Mouse (Mus musculus): ENCODE measurements around the gene Ace. TPM values are rescaled to one million over a fixed set of nuclear protein-coding genes. Genes with fewer than 3 reads are reported as not detected.

Gene Ace
- polyA plus RNA-seq (2015; fragmentation: Illumina TruSeq; extraction: RNeasy Lipid Tissue Mini Kit (QIAGEN cat#74804); ENCODE audit: low read depth, low replicate concordance), result 11.6 TPM

GRCm38 (mm10) chr11:105967741-105968574 lies at the start of gene Ace:
Ace (plus strand) TSS chr11:105967945.

GRCm38 (mm10) chr11:105952911-105953386 lies 14.8 kb upstream of the Ace start, which contains the start of gene Cyb561:
Cyb561 (minus strand) TSS chr11:105953336.

GRCm38 (mm10) chr11:105994375-105994774 lies 26.6 kb downstream of the Ace start, which contains the start of gene Ace3:
Ace3 (plus strand) TSS chr11:105994675.

GRCm38 (mm10) chr11:106007821-106008220 lies 40.1 kb downstream of the Ace start, which contains the start of gene Kcnh6:
Kcnh6 (plus strand) TSS chr11:106008124.

GRCm38 (mm10) chr11:106036548-106037417 lies 69.0 kb downstream of the Ace start, which contains the start of gene Dcaf7:
Dcaf7 (plus strand) TSS chr11:106036872.

Other genes starting within 250 kb of the Ace start
- gene Cyb561, start 14.6 kb upstream of the Ace start, polyA plus RNA-seq (2015; fragmentation: Illumina TruSeq; extraction: RNeasy Lipid Tissue Mini Kit (QIAGEN cat#74804); ENCODE audit: low read depth, low replicate concordance), result 60.4 TPM
- gene Ace3, start 26.7 kb downstream of the Ace start, polyA plus RNA-seq (2015; fragmentation: Illumina TruSeq; extraction: RNeasy Lipid Tissue Mini Kit (QIAGEN cat#74804); ENCODE audit: low read depth, low replicate concordance), result not detected
- 1.1 TPM for gene Kcnh6, start 40.2 kb downstream of the Ace start, polyA plus RNA-seq (2015; fragmentation: Illumina TruSeq; extraction: RNeasy Lipid Tissue Mini Kit (QIAGEN cat#74804); ENCODE audit: low read depth, low replicate concordance)
- 80.7 TPM for gene Dcaf7, start 68.9 kb downstream of the Ace start, polyA plus RNA-seq (2015; fragmentation: Illumina TruSeq; extraction: RNeasy Lipid Tissue Mini Kit (QIAGEN cat#74804); ENCODE audit: low read depth, low replicate concordance)
- gene Taco1, start 98.1 kb downstream of the Ace start, polyA plus RNA-seq (2015; fragmentation: Illumina TruSeq; extraction: RNeasy Lipid Tissue Mini Kit (QIAGEN cat#74804); ENCODE audit: low read depth, low replicate concordance), result 20.1 TPM
- gene Map3k3, start 116.7 kb downstream of the Ace start, polyA plus RNA-seq (2015; fragmentation: Illumina TruSeq; extraction: RNeasy Lipid Tissue Mini Kit (QIAGEN cat#74804); ENCODE audit: low read depth, low replicate concordance), result 21.4 TPM
- not detected for gene Gm10840, start 192.9 kb downstream of the Ace start, polyA plus RNA-seq (2015; fragmentation: Illumina TruSeq; extraction: RNeasy Lipid Tissue Mini Kit (QIAGEN cat#74804); ENCODE audit: low read depth, low replicate concordance)
- gene Limd2, start 192.9 kb downstream of the Ace start, polyA plus RNA-seq (2015; fragmentation: Illumina TruSeq; extraction: RNeasy Lipid Tissue Mini Kit (QIAGEN cat#74804); ENCODE audit: low read depth, low replicate concordance), result 78.9 TPM
- 23.9 TPM for gene Strada, start 234.2 kb downstream of the Ace start, polyA plus RNA-seq (2015; fragmentation: Illumina TruSeq; extraction: RNeasy Lipid Tissue Mini Kit (QIAGEN cat#74804); ENCODE audit: low read depth, low replicate concordance)
- 100 TPM for gene Ccdc47, start 248.4 kb downstream of the Ace start, polyA plus RNA-seq (2015; fragmentation: Illumina TruSeq; extraction: RNeasy Lipid Tissue Mini Kit (QIAGEN cat#74804); ENCODE audit: low read depth, low replicate concordance)
- 46.6 TPM for gene Ddx42, start 249.0 kb downstream of the Ace start, polyA plus RNA-seq (2015; fragmentation: Illumina TruSeq; extraction: RNeasy Lipid Tissue Mini Kit (QIAGEN cat#74804); ENCODE audit: low read depth, low replicate concordance)